Mouse (Mus musculus) liver (tissue): ENCODE measurements around the gene Naa20.
"Not testable (repeated sequence)": the region's sequence is repeated elsewhere in the genome, so short reads cannot be mapped to it uniquely, and the experiment has no call there.

Experiments used
- DNase-seq: peaks from one replicate; pipeline ENCODE4 v3.0.0-alpha.2; 2020; ENCODE audit warnings: mixed read lengths

The Naa20 gene

GRCm38 (mm10) chr2:145884913-145885785 lies 16.8 kb upstream of the Naa20 start:
- DNase-seq = no peak

- peak; percentile 34 for DNase-seq
These were observed 13.7 kb upstream of the Naa20 start for GRCm38 (mm10) chr2:145887937-145888765.

- DNase-seq = no peak
These were observed 13.0 kb upstream of the Naa20 start for GRCm38 (mm10) chr2:145888766-145889480.

- no peak for DNase-seq
These were observed 11.3 kb upstream of the Naa20 start for GRCm38 (mm10) chr2:145890571-145890970.

- no peak for DNase-seq
These were observed 8.1 kb upstream of the Naa20 start for GRCm38 (mm10) chr2:145893756-145894155.

- no peak for DNase-seq
These were observed 3.8 kb upstream of the Naa20 start for GRCm38 (mm10) chr2:145898106-145898505.

- DNase-seq = not testable (repeated sequence)
These were observed 1.6 kb upstream of the Naa20 start for GRCm38 (mm10) chr2:145900318-145900717.

- peak; percentile 87 for DNase-seq
These were observed 1.4 kb downstream of the Naa20 start for GRCm38 (mm10) chr2:145903061-145903901.

- DNase-seq = no peak
These were observed 2.2 kb downstream of the Naa20 start for GRCm38 (mm10) chr2:145903983-145904616.

- no peak for DNase-seq
These were observed 3.3 kb downstream of the Naa20 start for GRCm38 (mm10) chr2:145905156-145905555.

- DNase-seq = not testable (repeated sequence)
These were observed 4.0 kb downstream of the Naa20 start for GRCm38 (mm10) chr2:145905884-145906283.

- no peak for DNase-seq
These were observed 19.2 kb downstream of the Naa20 start for GRCm38 (mm10) chr2:145920941-145921650.

- peak; percentile 88 for DNase-seq
These were observed 32.7 kb downstream of the Naa20 start, which contains the start of the genes Cfap61 and Crnkl1 for GRCm38 (mm10) chr2:145934339-145935231. TSS of gene Cfap61 (plus strand) at chr2:145934784. TSS of gene Crnkl1 (minus strand) at chr2:145935014.

- no peak for DNase-seq
These were observed 35.1 kb downstream of the Naa20 start for GRCm38 (mm10) chr2:145936975-145937374.

- no peak for DNase-seq
These were observed 39.5 kb downstream of the Naa20 start for GRCm38 (mm10) chr2:145941403-145941802.

GRCm38 (mm10) chr2:145944286-145944685 lies 42.4 kb downstream of the Naa20 start:
- no peak for DNase-seq

- no peak for DNase-seq
These were observed 46.6 kb downstream of the Naa20 start for GRCm38 (mm10) chr2:145948402-145948954.

GRCm38 (mm10) chr2:145949475-145950068 lies 47.7 kb downstream of the Naa20 start:
- no peak for DNase-seq

GRCm38 (mm10) chr2:145950239-145950638 lies 48.3 kb downstream of the Naa20 start:
- no peak for DNase-seq
